Mouse (Mus musculus): ENCODE measurements around the gene Phf21b.
A peak's percentile ranks its signal among the peaks of the same experiment; 100 is the strongest.
"Not testable (repeated sequence)": the region's sequence is repeated elsewhere in the genome, so short reads cannot be mapped to it uniquely, and the experiment has no call there.

The Phf21b gene

GRCm38 (mm10) chr15:84772191-84773111 is 83.4 kb downstream of the Phf21b start:
- peak in 1 of 2 experiments; percentile 26 for DNase-seq

- DNase-seq: no peak
Measured at GRCm38 (mm10) chr15:84769641-84770341, 86.1 kb downstream of the Phf21b start.

- DNase-seq: not testable (repeated sequence)
Measured at GRCm38 (mm10) chr15:84768531-84768930, 87.3 kb downstream of the Phf21b start.

GRCm38 (mm10) chr15:84766621-84767020 is 89.2 kb downstream of the Phf21b start:
- DNase-seq: no peak

- no peak for DNase-seq
Measured at GRCm38 (mm10) chr15:84763423-84763812, 92.4 kb downstream of the Phf21b start.

- DNase-seq: no peak
Measured at GRCm38 (mm10) chr15:84762712-84763422, 93.0 kb downstream of the Phf21b start.

GRCm38 (mm10) chr15:84758493-84758892 is 97.4 kb downstream of the Phf21b start:
- peak in 1 of 2 experiments; percentile 50 for DNase-seq

- DNase-seq: peak in 1 of 2 experiments; percentile 25
Measured at GRCm38 (mm10) chr15:84756426-84756825, 99.4 kb downstream of the Phf21b start.

- DNase-seq: peak; percentile 47 to 84
Measured at GRCm38 (mm10) chr15:84754987-84755386, 100.9 kb downstream of the Phf21b start.

GRCm38 (mm10) chr15:84745831-84746230 is 110.0 kb downstream of the Phf21b start:
- DNase-seq: no peak

GRCm38 (mm10) chr15:84744308-84744707 is 111.5 kb downstream of the Phf21b start:
- DNase-seq: no peak

GRCm38 (mm10) chr15:84743347-84743746 is 112.5 kb downstream of the Phf21b start:
- DNase-seq: no peak

GRCm38 (mm10) chr15:84741573-84741972 is 114.3 kb downstream of the Phf21b start:
- peak in 1 of 2 experiments; percentile 17 for DNase-seq

GRCm38 (mm10) chr15:84738246-84738645 is 117.6 kb downstream of the Phf21b start:
- DNase-seq: no peak

GRCm38 (mm10) chr15:84736994-84737346 is 118.9 kb downstream of the Phf21b start:
- DNase-seq: no peak

- no peak for DNase-seq
Measured at GRCm38 (mm10) chr15:84736346-84736993, 119.4 kb downstream of the Phf21b start.
